Mouse (Mus musculus): ENCODE results near the gene Mboat2. TPM values are rescaled to one million over a fixed set of nuclear protein-coding genes. Genes with fewer than 3 reads are reported as not detected.

Mboat2 gene
- polyA plus RNA-seq, 1 experiment = 17.2 TPM

DNA sequence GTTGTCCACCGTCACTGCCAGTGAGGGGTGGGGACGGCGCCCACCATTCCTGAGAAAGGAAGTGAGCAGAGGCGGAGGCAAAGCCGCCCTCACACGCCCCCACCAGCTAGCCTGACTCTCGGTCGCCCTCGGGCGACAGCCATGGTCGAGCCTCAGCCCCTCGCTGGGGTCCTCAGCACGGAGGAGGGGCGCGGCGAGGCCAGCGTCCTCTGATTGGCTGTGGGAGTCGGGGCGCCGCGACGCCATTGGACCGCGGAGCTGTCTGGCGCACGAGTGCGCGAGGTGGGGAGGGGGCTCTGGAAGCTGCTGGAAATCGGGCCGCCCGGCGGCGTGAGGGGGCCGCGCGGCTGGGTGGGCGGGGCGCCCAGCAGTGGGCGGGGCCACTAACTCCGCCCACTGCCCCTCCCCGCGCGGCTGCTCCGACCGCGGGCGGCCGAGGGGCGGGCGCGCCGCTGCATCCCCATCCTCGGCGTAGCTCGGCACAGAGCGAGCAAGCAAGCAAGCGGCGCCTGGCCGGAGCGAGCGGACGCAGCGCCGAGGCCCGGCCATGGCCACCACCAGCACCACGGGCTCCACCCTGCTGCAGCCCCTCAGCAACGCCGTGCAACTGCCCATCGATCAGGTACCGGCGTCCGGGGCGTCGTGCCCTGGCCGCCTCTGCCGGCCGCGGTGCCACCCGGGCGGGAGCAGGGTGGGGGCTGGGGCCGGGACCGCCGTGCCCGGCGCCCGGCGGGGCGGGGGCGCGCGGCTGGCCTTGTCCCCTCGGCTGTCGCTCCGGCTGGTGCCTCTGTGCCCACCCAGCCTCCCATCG lies 679 bp downstream of the Mboat2 start:
- H3K4me3 ChIP-seq (ENCODE audit: insufficient read depth, low read length) = peak overlapping the region; percentile 80
- TF ChIP-seq POLR2A (IDR thresholded peaks at IDR 0.05; ENCODE audit: low read depth, low read length) (peak; percentile 68), CTCF (IDR thresholded peaks at IDR 0.05; ENCODE audit: borderline replicate concordance, insufficient read depth, low read length) (no peak)
- no peak overlapping the region for H3K27ac ChIP-seq (ENCODE audit: insufficient read depth, low read length)
- H3K4me1 ChIP-seq (ENCODE audit: control insufficient read depth, insufficient read depth, low read length) = no peaks in the 10 kb centered on the region

DNA sequence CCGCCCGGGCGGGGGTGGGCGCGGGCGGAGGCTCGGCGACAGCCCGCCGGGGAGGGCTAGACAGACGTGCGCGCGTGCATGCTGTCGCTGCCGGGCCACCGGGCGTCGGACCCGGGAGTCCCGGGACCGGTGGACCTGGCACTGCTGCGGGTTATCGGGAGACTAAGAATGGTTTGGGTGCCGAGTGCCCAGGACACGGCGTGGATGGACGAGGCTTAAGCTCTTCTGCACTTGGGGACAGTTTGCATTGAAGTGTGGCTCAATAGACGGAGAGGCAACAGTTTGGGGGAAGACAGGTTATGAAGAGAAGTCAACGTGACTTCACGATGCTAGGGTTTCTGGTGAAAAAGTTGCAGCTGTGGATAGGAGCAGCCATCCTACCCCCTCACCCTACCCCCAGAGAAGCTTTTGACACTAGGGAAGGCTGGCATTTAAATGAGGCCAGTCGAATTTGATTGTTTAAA lies 1.3 kb downstream of the Mboat2 start:
- peak overlapping the region; percentile 80 for H3K4me3 ChIP-seq (ENCODE audit: insufficient read depth, low read length)
- H3K27ac ChIP-seq (ENCODE audit: insufficient read depth, low read length) = no peak overlapping the region
- TF ChIP-seq CTCF (IDR thresholded peaks at IDR 0.05; ENCODE audit: borderline replicate concordance, insufficient read depth, low read length) (no peak), POLR2A (IDR thresholded peaks at IDR 0.05; ENCODE audit: low read depth, low read length) (no peak)
- H3K4me1 ChIP-seq (ENCODE audit: control insufficient read depth, insufficient read depth, low read length) = no peaks in the 10 kb centered on the region

GRCm38 (mm10) chr12:24832438-24832837 lies 1.8 kb downstream of the Mboat2 start:
- no peak overlapping the region for H3K27ac ChIP-seq (ENCODE audit: insufficient read depth, low read length)
- H3K4me1 ChIP-seq (ENCODE audit: control insufficient read depth, insufficient read depth, low read length) = no peaks in the 10 kb centered on the region
- TF ChIP-seq CTCF (IDR thresholded peaks at IDR 0.05; ENCODE audit: borderline replicate concordance, insufficient read depth, low read length) = no peak
- TF ChIP-seq POLR2A (IDR thresholded peaks at IDR 0.05; ENCODE audit: low read depth, low read length) = no peak
- H3K4me3 ChIP-seq (ENCODE audit: insufficient read depth, low read length) = peak overlapping the region; percentile 80

- Histone ChIP-seq H3K27ac (ENCODE audit: insufficient read depth, low read length) (no peak overlapping the region), H3K4me3 (ENCODE audit: insufficient read depth, low read length) (no peak overlapping the region), H3K4me1 (ENCODE audit: control insufficient read depth, insufficient read depth, low read length) (peaks cover 5% of the 10 kb centered on the region; the same call in 1 of the 2 replicates)
- TF ChIP-seq CTCF (IDR thresholded peaks at IDR 0.05; ENCODE audit: borderline replicate concordance, insufficient read depth, low read length) (no peak), POLR2A (IDR thresholded peaks at IDR 0.05; ENCODE audit: low read depth, low read length) (no peak)
These were observed 7.3 kb downstream of the Mboat2 start for GRCm38 (mm10) chr12:24837947-24838346.

- peaks cover 18% of the 10 kb centered on the region for H3K4me1 ChIP-seq (ENCODE audit: control insufficient read depth, insufficient read depth, low read length)
These were observed 10.6 kb downstream of the Mboat2 start for GRCm38 (mm10) chr12:24841115-24841879.

GRCm38 (mm10) chr12:24842299-24842910 lies 11.7 kb downstream of the Mboat2 start:
- Histone ChIP-seq H3K4me1 (ENCODE audit: control insufficient read depth, insufficient read depth, low read length) (peaks cover 18% of the 10 kb centered on the region), H3K27ac (ENCODE audit: insufficient read depth, low read length) (no peak overlapping the region), H3K4me3 (ENCODE audit: insufficient read depth, low read length) (no peak overlapping the region)
- TF ChIP-seq CTCF (IDR thresholded peaks at IDR 0.05; ENCODE audit: borderline replicate concordance, insufficient read depth, low read length) (no peak), POLR2A (IDR thresholded peaks at IDR 0.05; ENCODE audit: low read depth, low read length) (no peak)

More at GRCm38 (mm10) chr12:24841115-24841879, 10.6 kb downstream of the Mboat2 start:
- no peak for TF ChIP-seq POLR2A (IDR thresholded peaks at IDR 0.05; ENCODE audit: low read depth, low read length)
- no peak for TF ChIP-seq CTCF (IDR thresholded peaks at IDR 0.05; ENCODE audit: borderline replicate concordance, insufficient read depth, low read length)
- Histone ChIP-seq H3K27ac (ENCODE audit: insufficient read depth, low read length) (no peak overlapping the region), H3K4me3 (ENCODE audit: insufficient read depth, low read length) (no peak overlapping the region)

DNA sequence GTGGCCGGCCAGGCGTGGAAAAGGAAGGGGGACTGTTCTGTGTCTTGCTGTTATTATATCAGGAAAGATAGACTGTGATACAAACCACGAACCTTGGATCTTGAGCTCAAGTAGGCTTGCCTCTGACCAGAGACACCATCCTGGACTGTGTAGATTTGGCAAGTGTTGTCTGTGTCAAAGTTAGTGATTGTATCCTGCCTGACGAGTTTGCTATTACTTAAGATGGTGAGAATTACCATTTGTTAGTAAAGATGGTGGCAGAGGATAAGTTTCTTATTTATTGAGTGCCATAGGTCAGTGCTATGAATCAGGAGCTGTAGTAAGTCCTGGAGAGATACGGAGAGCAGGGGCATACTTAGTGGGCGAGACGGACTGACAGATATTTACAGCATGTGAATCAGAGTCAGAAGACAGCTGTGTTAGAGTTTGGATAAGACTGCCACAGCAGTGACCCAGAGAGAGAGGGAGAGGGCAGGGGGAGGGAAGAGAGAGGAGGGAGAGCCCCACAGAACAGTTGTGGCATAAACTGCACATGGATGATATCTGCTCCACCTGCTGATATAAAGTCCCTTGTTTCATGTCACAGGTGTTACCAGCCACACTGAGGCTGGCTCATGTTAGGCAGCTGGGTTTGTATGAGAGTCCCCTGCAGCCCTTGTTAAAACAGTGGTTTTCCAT lies 12.9 kb downstream of the Mboat2 start:
- Histone ChIP-seq H3K27ac (ENCODE audit: insufficient read depth, low read length) (no peak overlapping the region), H3K4me3 (ENCODE audit: insufficient read depth, low read length) (no peak overlapping the region), H3K4me1 (ENCODE audit: control insufficient read depth, insufficient read depth, low read length) (peaks cover 18% of the 10 kb centered on the region)
- TF ChIP-seq CTCF (IDR thresholded peaks at IDR 0.05; ENCODE audit: borderline replicate concordance, insufficient read depth, low read length) = no peak
- no peak for TF ChIP-seq POLR2A (IDR thresholded peaks at IDR 0.05; ENCODE audit: low read depth, low read length)

GRCm38 (mm10) chr12:24845344-24845743 lies 14.7 kb downstream of the Mboat2 start:
- peak; percentile 31; the same call in 1 of the 2 replicates for TF ChIP-seq CTCF (IDR thresholded peaks at IDR 0.05; ENCODE audit: borderline replicate concordance, insufficient read depth, low read length)
- TF ChIP-seq POLR2A (IDR thresholded peaks at IDR 0.05; ENCODE audit: low read depth, low read length) = no peak
- H3K27ac ChIP-seq (ENCODE audit: insufficient read depth, low read length) = no peak overlapping the region
- H3K4me1 ChIP-seq (ENCODE audit: control insufficient read depth, insufficient read depth, low read length) = peaks cover 18% of the 10 kb centered on the region

DNA sequence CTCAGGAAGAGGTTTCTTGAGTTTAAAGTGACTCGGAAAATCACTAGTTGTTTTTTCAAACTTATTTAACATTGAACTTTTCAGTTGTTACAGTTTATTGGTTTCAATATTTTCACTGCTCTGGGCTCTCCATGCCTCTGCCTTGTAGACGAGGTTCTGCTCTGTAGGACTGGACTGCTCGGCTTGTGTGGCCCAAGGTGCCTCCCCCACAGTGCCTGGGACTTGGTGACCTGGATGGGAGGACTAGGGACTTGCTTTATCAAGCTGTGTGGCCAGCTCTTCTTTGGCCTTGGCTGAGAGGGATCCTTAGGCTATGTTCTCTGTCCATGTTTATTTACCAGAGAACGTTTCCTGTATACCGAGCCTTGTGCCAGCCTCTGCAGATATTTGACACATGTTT lies 17.4 kb downstream of the Mboat2 start:
- Histone ChIP-seq H3K27ac (ENCODE audit: insufficient read depth, low read length) (no peak overlapping the region), H3K4me1 (ENCODE audit: control insufficient read depth, insufficient read depth, low read length) (peaks cover 13% of the 10 kb centered on the region), H3K4me3 (ENCODE audit: insufficient read depth, low read length) (no peak overlapping the region)
- TF ChIP-seq POLR2A (IDR thresholded peaks at IDR 0.05; ENCODE audit: low read depth, low read length) (no peak), CTCF (IDR thresholded peaks at IDR 0.05; ENCODE audit: borderline replicate concordance, insufficient read depth, low read length) (no peak)

More at GRCm38 (mm10) chr12:24845344-24845743, 14.7 kb downstream of the Mboat2 start:
- H3K4me3 ChIP-seq (ENCODE audit: insufficient read depth, low read length) = no peak overlapping the region
